Mouse (Mus musculus) embryonic facial prominence, embryonic 14.5 days (tissue): ENCODE data around the gene Zbtb21. TPM values are rescaled to one million over a fixed set of nuclear protein-coding genes. Genes with fewer than 3 reads are reported as not detected.

Experiments used
- ATAC-seq: fragments of 200-750 bp; cut with Nextera tagmentation; 2 replicates; pipeline ENCODE4 v1.8.0; 2017; ENCODE audit warnings: low read depth, moderate number of reproducible peaks, moderate TSS enrichment
- DNase-seq: peaks from one replicate; pipeline ENCODE4 v3.0.0-alpha.2; 2015; ENCODE audit warnings: low spot score
- H3K27ac ChIP-seq: fragments of 300-500 bp; sonication (generic); replicated peaks from 2 replicates; pipeline ENCODE4 v1.5.1; 2014; ENCODE audit warnings: low read depth, mild to moderate bottlenecking, low read length, moderate library complexity
- H3K27me3 ChIP-seq: fragments of 300-500 bp; sonication (generic); replicated peaks from 2 replicates; pipeline ENCODE4 v1.6.1; 2014; ENCODE audit warnings: low read length; ENCODE audit not compliant: control insufficient read depth, insufficient read depth
- H3K36me3 ChIP-seq: fragments of 300-500 bp; sonication (generic); 2 replicates; pipeline ENCODE4 v1.6.1; 2014; ENCODE audit warnings: low read length, mixed read lengths; ENCODE audit not compliant: control insufficient read depth, insufficient read depth
- H3K4me1 ChIP-seq: fragments of 300-500 bp; sonication (generic); 2 replicates; pipeline ENCODE4 v1.6.1; 2014; ENCODE audit warnings: antibody characterized with exemption, low read length; ENCODE audit not compliant: control insufficient read depth, insufficient read depth
- H3K4me2 ChIP-seq: fragments of 300-500 bp; sonication (generic); 2 replicates; pipeline ENCODE4 v1.6.1; 2014; ENCODE audit warnings: low read depth, mild to moderate bottlenecking, low read length, moderate library complexity, mixed read lengths
- H3K4me3 ChIP-seq: fragments of 300-500 bp; sonication (generic); 2 replicates; pipeline ENCODE4 v1.5.1; 2014; ENCODE audit warnings: low read depth, mild to moderate bottlenecking, low read length
- H3K9ac ChIP-seq: fragments of 300-500 bp; sonication (generic); 2 replicates; pipeline ENCODE4 v1.6.1; 2014; ENCODE audit warnings: low read depth, mild to moderate bottlenecking, low read length, moderate library complexity, mixed read lengths
- H3K9me3 ChIP-seq: fragments of 300-500 bp; sonication (generic); 2 replicates; pipeline ENCODE4 v1.6.1; 2016; ENCODE audit warnings: low read length; ENCODE audit not compliant: control insufficient read depth
- WGBS: fragments of 180-500 bp; shearing (Covaris S2); extraction: QIAGEN DNeasy Blood & Tissue Kit; methylation state at CpG from one replicate; pipeline ENCODE4 v1.1.7; 2014; 5-methylcytosine and 5-hydroxymethylcytosine counted together
- polyA plus RNA-seq: library from polyadenylated mRNA; unstranded; fragments of >200 nt; fragmentation: Nextera tagmentation; extraction: Ambion mirVana; gene quantifications from 2 replicates; pipeline ENCODE4 v1.2.1, GENCODE M21; 2014

Gene Zbtb21
- polyA plus RNA-seq, 1 experiment from 2014 or later: 14.1 TPM

GRCm38 (mm10) chr16:97977722-97978121 lies 15.3 kb upstream of the Zbtb21 start:
- Histone ChIP-seq H3K9ac (no peak overlapping the region), H3K27ac (no peak overlapping the region), H3K4me1 (no peaks in the 10 kb centered on the region), H3K4me3 (no peak overlapping the region), H3K4me2 (no peak overlapping the region), H3K36me3 (no peaks in the 10 kb centered on the region), H3K9me3 (no peaks in the 10 kb centered on the region), H3K27me3 (no peaks in the 10 kb centered on the region)
- ATAC-seq (no peak), DNase-seq (no peak)
- WGBS: 90% methylated on average over 3 of the region's 3 CpGs

- DNase-seq (no peak), ATAC-seq (no peak)
- Histone ChIP-seq H3K27me3 (no peaks in the 10 kb centered on the region), H3K9me3 (no peaks in the 10 kb centered on the region), H3K27ac (no peak overlapping the region), H3K4me3 (no peak overlapping the region), H3K9ac (no peak overlapping the region), H3K36me3 (no peaks in the 10 kb centered on the region), H3K4me1 (no peaks in the 10 kb centered on the region), H3K4me2 (no peak overlapping the region)
- 88% methylated on average over 1 of the region's 1 CpGs for WGBS
Measured at GRCm38 (mm10) chr16:97977277-97977676, 14.9 kb upstream of the Zbtb21 start.

- Histone ChIP-seq H3K4me3 (no peak overlapping the region), H3K4me1 (peaks cover 8% of the 10 kb centered on the region; the same call in 1 of the 2 replicates), H3K9me3 (0 out of 2 replicates have a peak, but pooled peaks cover 3% of the 10 kb centered on the region), H3K27ac (no peak overlapping the region), H3K36me3 (no peaks in the 10 kb centered on the region), H3K27me3 (no peaks in the 10 kb centered on the region), H3K4me2 (no peak overlapping the region), H3K9ac (no peak overlapping the region)
- 78% methylated on average over 3 of the region's 3 CpGs for WGBS
- DNase-seq: no peak
- no peak for ATAC-seq
Measured at GRCm38 (mm10) chr16:97963956-97964540, 1.6 kb upstream of the Zbtb21 start.

GRCm38 (mm10) chr16:97961381-97962150 lies 856 bp downstream of the Zbtb21 start:
- Histone ChIP-seq H3K4me1 (peaks cover 8% of the 10 kb centered on the region; the same call in 1 of the 2 replicates), H3K4me3 (peak overlapping the region; percentile 89), H3K36me3 (peaks cover 2% of the 10 kb centered on the region; the same call in 1 of the 2 replicates), H3K4me2 (peak overlapping the region; percentile 74), H3K9me3 (no peaks in the 10 kb centered on the region), H3K27ac (peak overlapping the region; percentile 98), H3K9ac (peak overlapping the region; percentile 95), H3K27me3 (no peaks in the 10 kb centered on the region)
- ATAC-seq (peak; percentile 1), DNase-seq (no peak)
- WGBS: 16% methylated on average over 16 of the region's 36 CpGs

- peaks cover 8% of the 10 kb centered on the region; the same call in 1 of the 2 replicates for H3K4me1 ChIP-seq
- WGBS: 87% methylated on average over 3 of the region's 3 CpGs
- H3K27me3 ChIP-seq: no peaks in the 10 kb centered on the region
- peaks cover 13% of the 10 kb centered on the region for H3K36me3 ChIP-seq
- ATAC-seq (no peak), DNase-seq (no peak)
- no peak overlapping the region for H3K9ac ChIP-seq
- H3K27ac ChIP-seq: no peak overlapping the region
- H3K9me3 ChIP-seq: no peaks in the 10 kb centered on the region
- no peak overlapping the region for H3K4me3 ChIP-seq
- no peak overlapping the region for H3K4me2 ChIP-seq
Measured at GRCm38 (mm10) chr16:97960348-97960747, 2.1 kb downstream of the Zbtb21 start.

- H3K9me3 ChIP-seq: no peaks in the 10 kb centered on the region
- H3K4me2 ChIP-seq: no peak overlapping the region
- ATAC-seq (no peak), DNase-seq (no peak)
- H3K4me1 ChIP-seq: peaks cover 8% of the 10 kb centered on the region; the same call in 1 of the 2 replicates
- H3K27ac ChIP-seq: no peak overlapping the region
- no peaks in the 10 kb centered on the region for H3K27me3 ChIP-seq
- H3K9ac ChIP-seq: no peak overlapping the region
- H3K36me3 ChIP-seq: peaks cover 31% of the 10 kb centered on the region
- no peak overlapping the region for H3K4me3 ChIP-seq
Measured at GRCm38 (mm10) chr16:97958401-97958973, 3.9 kb downstream of the Zbtb21 start.

GRCm38 (mm10) chr16:97957626-97958025 lies 4.8 kb downstream of the Zbtb21 start:
- ATAC-seq: no peak
- Histone ChIP-seq H3K4me2 (no peak overlapping the region), H3K27me3 (no peaks in the 10 kb centered on the region), H3K9me3 (no peaks in the 10 kb centered on the region), H3K4me3 (no peak overlapping the region), H3K9ac (no peak overlapping the region), H3K36me3 (peaks cover 40% of the 10 kb centered on the region), H3K27ac (no peak overlapping the region), H3K4me1 (peaks cover 8% of the 10 kb centered on the region; the same call in 1 of the 2 replicates)
- peak; percentile 36 for DNase-seq

GRCm38 (mm10) chr16:97956011-97956410 lies 6.4 kb downstream of the Zbtb21 start:
- no peaks in the 10 kb centered on the region for H3K27me3 ChIP-seq
- H3K36me3 ChIP-seq: peaks cover 56% of the 10 kb centered on the region

More at GRCm38 (mm10) chr16:97956011-97956410, 6.4 kb downstream of the Zbtb21 start:
- Histone ChIP-seq H3K9me3 (no peaks in the 10 kb centered on the region), H3K4me2 (no peak overlapping the region), H3K4me1 (peaks cover 4% of the 10 kb centered on the region; the same call in 1 of the 2 replicates), H3K4me3 (no peak overlapping the region), H3K9ac (no peak overlapping the region), H3K27ac (no peak overlapping the region)
- no peak for DNase-seq
- no peak for ATAC-seq
- 83% methylated on average over 2 of the region's 2 CpGs for WGBS
